Mouse (Mus musculus): ENCODE data around the gene Podnl1. TPM values are rescaled to one million over a fixed set of nuclear protein-coding genes. Genes with fewer than 3 reads are reported as not detected.

The Podnl1 gene
- polyA plus RNA-seq, 1 experiment from 2014 or later, result 0.17 TPM

DNA sequence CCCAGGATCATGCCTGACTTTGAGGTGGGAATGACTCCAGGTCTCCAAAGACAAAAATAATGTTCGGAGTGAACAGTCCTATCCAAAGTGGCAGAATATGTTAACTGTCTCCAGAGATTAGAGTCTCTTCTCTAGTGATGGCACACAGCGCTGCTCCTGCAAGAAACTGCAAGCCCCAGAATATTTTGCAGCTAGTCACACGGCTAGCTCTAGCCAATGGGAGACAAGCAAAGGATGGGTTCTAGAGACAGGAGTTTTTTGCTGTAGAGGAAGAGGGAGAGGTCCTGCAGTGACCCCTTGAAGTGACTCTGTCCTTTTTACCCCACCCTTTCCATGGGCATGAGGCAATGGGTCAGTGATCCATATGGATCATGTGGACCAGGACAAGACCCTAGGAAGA is 12.1 kb downstream of the Podnl1 start:
- no peak for DNase-seq (ENCODE audit: extremely low spot score, low spot score)
- H3K36me3 ChIP-seq (replicated peaks), result peaks cover 99% of the 10 kb centered on the region
- 94% methylated on average over 3 of the region's 3 CpGs for WGBS

DNA sequence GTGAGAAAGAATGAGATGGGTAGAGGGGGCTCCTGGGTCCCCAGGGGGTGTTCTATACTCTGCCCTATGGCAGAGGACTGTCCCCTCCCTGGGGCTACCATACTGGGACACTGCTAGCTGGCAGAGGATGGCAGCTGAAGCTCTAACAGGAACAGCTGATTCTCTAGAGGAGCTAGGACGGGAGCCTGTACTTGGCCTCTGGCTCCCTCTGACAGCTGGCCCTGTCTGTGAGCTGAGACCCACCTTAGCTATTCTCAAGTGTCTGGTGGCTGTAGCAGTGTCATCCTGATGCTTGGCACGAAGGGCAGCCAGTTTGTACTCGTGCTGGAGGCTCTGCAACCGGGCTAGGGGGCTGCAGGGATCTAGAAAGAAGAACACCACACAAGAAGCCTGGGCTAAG is 15.0 kb downstream of the Podnl1 start:
- Histone ChIP-seq H3K27me3 (ENCODE audit: poor library complexity, severe bottlenecking) (no peaks in the 10 kb centered on the region), H3K36me3 (replicated peaks) (peaks cover 98% of the 10 kb centered on the region), H3K4me1 (peaks cover 4% of the 10 kb centered on the region; the same call in 1 of the 2 replicates), H3K4me3 (no peak overlapping the region), H3K9me3 (no peaks in the 10 kb centered on the region), H3K27ac (no peak overlapping the region)
- DNase-seq (ENCODE audit: extremely low spot score, low spot score), result no peak
- WGBS, result 95% methylated on average over 4 of the region's 4 CpGs

More for the DNA sequence above, 12.1 kb downstream of the Podnl1 start:
- Histone ChIP-seq H3K27ac (no peak overlapping the region), H3K27me3 (ENCODE audit: poor library complexity, severe bottlenecking) (no peaks in the 10 kb centered on the region), H3K4me3 (no peak overlapping the region), H3K4me1 (no peaks in the 10 kb centered on the region), H3K9me3 (no peaks in the 10 kb centered on the region)

GRCm38 (mm10) chr8:84144636-84145245 is 19.0 kb downstream of the Podnl1 start:
- no peak for DNase-seq (ENCODE audit: extremely low spot score, low spot score)
- WGBS, result 93% methylated on average over 8 of the region's 8 CpGs
- Histone ChIP-seq H3K27ac (no peak overlapping the region), H3K27me3 (ENCODE audit: poor library complexity, severe bottlenecking) (peaks cover 9% of the 10 kb centered on the region), H3K36me3 (replicated peaks) (peaks cover 63% of the 10 kb centered on the region), H3K9me3 (no peaks in the 10 kb centered on the region), H3K4me3 (no peak overlapping the region), H3K4me1 (peaks cover 33% of the 10 kb centered on the region)

- WGBS, result 8% methylated on average over 14 of the region's 14 CpGs
- Histone ChIP-seq H3K4me1 (peaks cover 33% of the 10 kb centered on the region), H3K9me3 (no peaks in the 10 kb centered on the region), H3K27ac (peak overlapping the region; percentile 88), H3K36me3 (replicated peaks) (peaks cover 38% of the 10 kb centered on the region), H3K4me3 (peak overlapping the region; percentile 74), H3K27me3 (ENCODE audit: poor library complexity, severe bottlenecking) (peaks cover 9% of the 10 kb centered on the region)
- no peak for DNase-seq (ENCODE audit: extremely low spot score, low spot score)
These were observed 21.6 kb downstream of the Podnl1 start for GRCm38 (mm10) chr8:84147324-84147766.

DNA sequence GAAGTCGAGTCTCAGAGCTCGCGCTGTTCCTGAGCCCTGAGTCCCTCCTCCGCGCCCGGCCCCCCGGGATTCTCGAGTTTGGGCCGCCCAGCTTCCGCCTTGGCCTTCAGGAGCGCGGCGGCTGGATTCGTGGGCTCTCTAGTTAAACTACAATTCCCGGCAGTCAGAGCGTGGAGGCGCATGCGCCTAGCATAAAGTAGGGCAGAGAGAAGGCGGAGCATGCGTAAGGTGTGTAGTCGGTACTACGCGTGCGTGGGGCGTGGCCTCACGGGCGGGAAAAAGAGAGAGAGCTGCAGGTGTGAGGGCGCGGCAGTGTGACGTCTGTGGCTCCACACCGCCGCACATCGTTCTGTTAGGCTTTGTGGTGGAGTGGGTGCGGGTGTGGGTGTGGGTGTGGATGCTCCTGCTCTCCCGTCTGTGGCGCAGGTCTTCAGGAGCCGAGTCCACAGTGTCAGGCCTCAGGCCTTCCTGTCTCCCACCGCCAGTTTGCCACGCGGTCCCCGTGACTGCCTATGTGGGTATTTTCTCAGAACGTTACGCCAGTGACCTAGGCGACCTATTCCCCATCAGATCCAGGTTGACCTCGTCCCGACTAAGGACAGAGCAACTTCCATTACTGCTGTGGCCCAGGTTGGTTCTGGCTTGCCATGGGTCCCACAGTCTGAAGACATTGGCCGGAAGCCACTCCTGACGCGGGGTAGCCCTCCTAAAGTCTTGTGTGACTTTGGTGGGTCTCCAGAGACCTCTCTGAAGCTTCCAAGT is 22.2 kb downstream of the Podnl1 start, which contains the start of the genes Cc2d1a and 4930432K21Rik:
Gene Cc2d1a, minus strand, starts transcription at position 168 of the 762 bp plus-strand sequence.
Gene 4930432K21Rik, plus strand, starts transcription at position 257 of the 762 bp plus-strand sequence.
- peak; percentile 91 for DNase-seq (ENCODE audit: extremely low spot score, low spot score)
- 18% methylated on average over 49 of the region's 49 CpGs for WGBS

DNA sequence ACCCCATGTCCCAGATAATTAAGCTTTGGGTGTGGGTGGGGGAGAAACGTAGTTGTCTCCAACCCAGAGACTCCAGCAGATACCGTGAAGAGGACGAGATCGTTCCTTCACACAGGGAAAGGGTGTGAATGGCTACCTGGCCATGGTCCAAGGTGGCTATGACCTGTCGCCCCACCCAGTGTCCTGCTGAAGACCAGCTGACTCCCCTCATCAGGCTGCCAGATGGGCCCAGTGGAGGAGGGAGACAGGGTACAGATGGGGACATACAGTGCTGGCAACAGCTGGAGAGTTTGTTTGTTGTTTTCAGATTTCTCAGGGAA is 22.7 kb downstream of the Podnl1 start:
- Histone ChIP-seq H3K27me3 (ENCODE audit: poor library complexity, severe bottlenecking) (peaks cover 9% of the 10 kb centered on the region), H3K36me3 (replicated peaks) (peaks cover 27% of the 10 kb centered on the region), H3K4me3 (peak overlapping the region; percentile 74), H3K9me3 (no peaks in the 10 kb centered on the region), H3K27ac (peak overlapping the region; percentile 88; the same call in 1 of the 2 replicates), H3K4me1 (peaks cover 33% of the 10 kb centered on the region)
- DNase-seq (ENCODE audit: extremely low spot score, low spot score), result no peak
- WGBS, result 92% methylated on average over 5 of the region's 5 CpGs

More for the DNA sequence above, 22.2 kb downstream of the Podnl1 start, which contains the start of the genes Cc2d1a and 4930432K21Rik:
- Histone ChIP-seq H3K27me3 (ENCODE audit: poor library complexity, severe bottlenecking) (peaks cover 9% of the 10 kb centered on the region), H3K9me3 (no peaks in the 10 kb centered on the region), H3K4me1 (peaks cover 33% of the 10 kb centered on the region), H3K36me3 (replicated peaks) (peaks cover 32% of the 10 kb centered on the region), H3K27ac (peak within 1 kb of the TSS; percentile 88), H3K4me3 (peak within 1 kb of the TSS; percentile 74)

GRCm38 (mm10) chr8:84149181-84149580 is 23.4 kb downstream of the Podnl1 start:
- Histone ChIP-seq H3K27me3 (ENCODE audit: poor library complexity, severe bottlenecking) (peaks cover 9% of the 10 kb centered on the region), H3K4me1 (peaks cover 33% of the 10 kb centered on the region), H3K27ac (no peak overlapping the region), H3K36me3 (replicated peaks) (peaks cover 20% of the 10 kb centered on the region), H3K4me3 (no peak overlapping the region), H3K9me3 (no peaks in the 10 kb centered on the region)
- WGBS, result 87% methylated on average over 3 of the region's 3 CpGs
- no peak for DNase-seq (ENCODE audit: extremely low spot score, low spot score)

DNA sequence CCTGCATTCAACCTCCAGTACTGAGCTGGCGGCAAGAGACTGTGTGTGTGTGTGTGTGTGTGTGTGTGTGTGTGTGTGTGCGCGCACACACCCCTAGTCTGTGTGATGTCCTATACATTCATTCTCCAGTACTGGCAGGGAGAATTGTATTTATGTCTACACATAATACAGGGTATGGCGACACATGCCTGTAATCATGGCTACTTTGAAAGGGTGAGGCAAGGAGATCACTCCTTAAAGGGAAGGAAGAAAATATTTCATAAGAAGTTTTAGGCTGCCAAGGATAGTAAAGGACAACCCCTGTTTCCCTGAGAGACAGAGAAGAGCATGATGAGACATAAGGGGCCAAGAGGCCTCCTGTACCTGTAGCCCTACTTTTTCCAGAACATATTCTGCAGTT is 31.8 kb downstream of the Podnl1 start:
- no peak overlapping the region for H3K27ac ChIP-seq
- H3K4me3 ChIP-seq, result no peak overlapping the region
- no peaks in the 10 kb centered on the region for H3K9me3 ChIP-seq
- no peak for DNase-seq (ENCODE audit: extremely low spot score, low spot score)
- H3K36me3 ChIP-seq (replicated peaks), result peaks cover 9% of the 10 kb centered on the region; the same call in 1 of the 2 replicates
- WGBS, result 82% methylated on average over 4 of the region's 4 CpGs
- H3K27me3 ChIP-seq (ENCODE audit: poor library complexity, severe bottlenecking), result no peaks in the 10 kb centered on the region
- no peaks in the 10 kb centered on the region for H3K4me1 ChIP-seq

DNA sequence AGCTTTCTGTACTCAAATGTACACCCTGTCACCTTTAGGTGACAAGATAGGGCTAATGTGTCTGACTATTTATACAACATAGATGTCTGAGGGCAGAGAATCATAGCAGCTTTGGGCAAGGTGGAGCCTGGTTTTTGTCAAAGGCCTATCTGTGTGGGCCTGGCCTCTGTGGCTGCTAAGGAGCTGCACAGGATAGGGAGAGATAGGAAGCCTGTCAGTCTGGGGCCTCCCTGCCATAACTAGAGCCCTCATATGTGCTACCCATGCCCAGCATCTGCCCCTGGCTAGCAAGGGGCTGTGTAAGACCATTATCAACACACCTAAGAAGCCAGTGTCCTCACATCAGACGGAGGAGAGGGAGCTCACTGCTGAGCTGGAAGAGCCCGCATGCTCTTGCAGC is 41.9 kb downstream of the Podnl1 start:
- Histone ChIP-seq H3K4me3 (no peak overlapping the region), H3K9me3 (no peaks in the 10 kb centered on the region), H3K36me3 (replicated peaks) (peaks cover 35% of the 10 kb centered on the region), H3K27ac (no peak overlapping the region), H3K27me3 (ENCODE audit: poor library complexity, severe bottlenecking) (no peaks in the 10 kb centered on the region), H3K4me1 (no peaks in the 10 kb centered on the region)
- 88% methylated on average over 2 of the region's 2 CpGs for WGBS
- no peak for DNase-seq (ENCODE audit: extremely low spot score, low spot score)

DNA sequence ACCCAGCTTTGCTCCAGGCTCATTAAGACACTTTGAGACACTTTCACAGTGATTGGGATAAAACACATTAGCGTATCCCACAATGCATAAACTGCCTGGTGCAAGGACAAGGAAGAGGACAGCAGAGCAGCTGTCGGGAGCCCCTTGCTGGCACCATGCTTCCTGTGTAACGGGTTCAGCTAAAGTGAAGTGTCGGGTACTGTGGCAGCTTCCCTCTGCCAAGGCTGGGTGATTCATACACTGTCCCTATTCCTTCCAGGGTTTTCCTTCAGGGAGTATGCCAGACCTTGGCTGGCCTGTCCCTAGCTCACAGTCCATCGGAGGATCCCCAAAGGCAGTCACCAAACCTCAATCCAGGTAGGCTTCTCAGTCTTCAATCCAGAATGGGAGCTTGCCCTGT is 44.3 kb downstream of the Podnl1 start:
- no peaks in the 10 kb centered on the region for H3K4me1 ChIP-seq
- no peak for DNase-seq (ENCODE audit: extremely low spot score, low spot score)
- H3K4me3 ChIP-seq, result no peak overlapping the region
- H3K27me3 ChIP-seq (ENCODE audit: poor library complexity, severe bottlenecking), result no peaks in the 10 kb centered on the region
- 93% methylated on average over 5 of the region's 5 CpGs for WGBS
- peaks cover 54% of the 10 kb centered on the region for H3K36me3 ChIP-seq (replicated peaks)
- no peak overlapping the region for H3K27ac ChIP-seq
- H3K9me3 ChIP-seq, result no peaks in the 10 kb centered on the region

GRCm38 (mm10) chr8:84173861-84174260 is 48.1 kb downstream of the Podnl1 start:
- no peak for DNase-seq (ENCODE audit: extremely low spot score, low spot score)
- Histone ChIP-seq H3K27me3 (ENCODE audit: poor library complexity, severe bottlenecking) (no peaks in the 10 kb centered on the region), H3K4me1 (peaks cover 18% of the 10 kb centered on the region), H3K36me3 (replicated peaks) (peaks cover 89% of the 10 kb centered on the region), H3K27ac (no peak overlapping the region), H3K4me3 (no peak overlapping the region), H3K9me3 (no peaks in the 10 kb centered on the region)
- WGBS, result 79% methylated on average over 6 of the region's 6 CpGs

GRCm38 (mm10) chr8:84176560-84176959 is 50.8 kb downstream of the Podnl1 start:
- no peak overlapping the region for H3K27ac ChIP-seq
- H3K4me1 ChIP-seq, result peaks cover 44% of the 10 kb centered on the region
- WGBS, result 55% methylated on average over 3 of the region's 3 CpGs
- no peaks in the 10 kb centered on the region for H3K9me3 ChIP-seq
- H3K4me3 ChIP-seq, result no peak overlapping the region
- no peaks in the 10 kb centered on the region for H3K27me3 ChIP-seq (ENCODE audit: poor library complexity, severe bottlenecking)
- peaks cover 76% of the 10 kb centered on the region for H3K36me3 ChIP-seq (replicated peaks)
- no peak for DNase-seq (ENCODE audit: extremely low spot score, low spot score)

- WGBS, result 83% methylated on average over 3 of the region's 3 CpGs
- peaks cover 71% of the 10 kb centered on the region for H3K36me3 ChIP-seq (replicated peaks)
- no peak overlapping the region for H3K27ac ChIP-seq
- peaks cover 51% of the 10 kb centered on the region for H3K4me1 ChIP-seq
- no peaks in the 10 kb centered on the region for H3K27me3 ChIP-seq (ENCODE audit: poor library complexity, severe bottlenecking)
- no peak for DNase-seq (ENCODE audit: extremely low spot score, low spot score)
- no peak overlapping the region for H3K4me3 ChIP-seq
- no peaks in the 10 kb centered on the region for H3K9me3 ChIP-seq
These were observed 51.6 kb downstream of the Podnl1 start for GRCm38 (mm10) chr8:84177405-84177804.
